Mouse (Mus musculus) cerebellum, adult 2 months (tissue): ENCODE measurements around the gene Ifna11. TPM values are rescaled to one million over a fixed set of nuclear protein-coding genes. Genes with fewer than 3 reads are reported as not detected.
A peak's percentile ranks its signal among the peaks of the same experiment; 100 is the strongest.

Experiments
- DNase-seq, 2 experiments: peaks; one replicate each; pipeline ENCODE4 v3.0.0; 2021
- H3K27ac ChIP-seq: fragments of 200-500 bp; 2 replicates; pipeline ENCODE4 v1.5.1; 2012; ENCODE audit warnings: low read length, control low read depth, inconsistent platforms; ENCODE audit not compliant: insufficient read depth
- H3K27me3 ChIP-seq: fragments of 200-500 bp; 2 replicates; pipeline ENCODE4 v1.6.1; 2012; ENCODE audit warnings: inconsistent platforms, mild to moderate bottlenecking, low read length, moderate library complexity; ENCODE audit not compliant: control insufficient read depth, insufficient read depth
- H3K4me1 ChIP-seq: fragments of 200-500 bp; 2 replicates; pipeline ENCODE4 v1.6.1; 2011; ENCODE audit warnings: low read length; ENCODE audit not compliant: control insufficient read depth, insufficient read depth
- H3K4me3 ChIP-seq: fragments of 200-500 bp; replicated peaks from 2 replicates; pipeline ENCODE3; 2011; ENCODE audit warnings: mild to moderate bottlenecking, low read depth, low read length, control low read depth; ENCODE audit not compliant: insufficient read depth
- CTCF ChIP-seq: fragments of 200-500 bp; IDR thresholded peaks from 2 replicates; pipeline ENCODE4 v1.5.1; 2011; ENCODE audit warnings: low read depth, mild to moderate bottlenecking, control low read depth, low read length, moderate library complexity, borderline replicate concordance; ENCODE audit not compliant: insufficient read depth
- POLR2A ChIP-seq: fragments of 200-500 bp; IDR thresholded peaks from 2 replicates; pipeline ENCODE4 v1.6.1; 2011; ENCODE audit warnings: low read length, control low read depth, borderline replicate concordance; ENCODE audit not compliant: insufficient read depth
- WGBS: fragments of 180-500 bp; shearing (Covaris S2); methylation state at CpG from one replicate; pipeline ENCODE4 v1.1.7; 2018; 5-methylcytosine and 5-hydroxymethylcytosine counted together
- polyA plus RNA-seq: library from polyadenylated mRNA; depleted of rRNA; stranded (reverse); fragments of >200 nt; gene quantifications from 2 replicates; pipeline ENCODE4 v1.2.3, GENCODE M21; 2012; rRNA removed

Gene Ifna11
- polyA plus RNA-seq, 1 experiment = not detected

DNA sequence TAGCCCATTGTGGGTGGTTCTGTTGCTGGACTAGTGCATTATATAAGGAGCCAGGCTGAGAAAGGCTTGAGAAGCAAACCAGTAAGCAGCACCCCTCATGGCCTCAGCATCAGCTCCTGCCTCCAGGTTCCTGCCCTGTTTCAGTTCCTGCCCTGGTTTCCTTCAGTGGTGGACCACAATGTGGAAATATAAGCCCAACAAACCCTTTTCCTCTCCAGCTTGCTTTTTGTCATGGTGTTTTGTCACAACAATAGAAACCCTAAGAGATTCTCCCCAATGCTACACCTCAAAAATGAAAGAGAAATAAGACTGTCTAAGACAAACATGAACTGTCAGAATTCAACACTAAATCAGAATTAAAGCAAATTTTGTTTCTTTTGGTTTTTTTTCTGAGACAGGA is 39.5 kb downstream of the Ifna11 start:
- Histone ChIP-seq H3K4me1 (no peaks in the 10 kb centered on the region), H3K4me3 (no peak overlapping the region), H3K27ac (no peak overlapping the region), H3K27me3 (no peaks in the 10 kb centered on the region; the same call in 1 of the 2 replicates)
- no peak for DNase-seq
- TF ChIP-seq POLR2A = no peak
- TF ChIP-seq CTCF = no peak

- Histone ChIP-seq H3K4me3 (no peak overlapping the region), H3K27me3 (no peaks in the 10 kb centered on the region; the same call in 1 of the 2 replicates), H3K4me1 (no peaks in the 10 kb centered on the region), H3K27ac (no peak overlapping the region)
- no peak for TF ChIP-seq POLR2A
- no peak for TF ChIP-seq CTCF
- WGBS = 13% methylated on average over 7 of the region's 7 CpGs
- no peak for DNase-seq
Observed at GRCm38 (mm10) chr4:88863309-88863708, 43.5 kb downstream of the Ifna11 start.

DNA sequence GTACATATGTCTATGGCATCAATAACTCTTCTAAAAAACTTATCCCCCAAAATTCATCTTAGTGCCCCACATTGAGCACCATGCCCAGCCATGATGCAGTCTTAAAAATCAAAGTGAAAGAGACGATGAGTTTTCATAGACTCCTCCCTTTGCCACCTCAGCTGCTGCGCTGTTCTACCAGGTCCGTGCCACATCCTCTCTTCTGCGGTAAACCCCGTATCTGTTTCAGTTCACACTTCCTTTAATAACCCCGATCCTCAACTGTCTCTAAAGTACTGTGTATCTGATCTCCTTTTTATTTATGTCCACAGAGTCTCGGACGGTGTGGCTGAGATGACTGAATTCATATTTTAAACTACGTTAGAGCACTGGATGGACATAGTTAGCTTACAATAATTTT is 44.8 kb downstream of the Ifna11 start:
- TF ChIP-seq POLR2A (no peak), CTCF (no peak)
- Histone ChIP-seq H3K27ac (no peak overlapping the region), H3K4me3 (no peak overlapping the region), H3K27me3 (no peaks in the 10 kb centered on the region; the same call in 1 of the 2 replicates), H3K4me1 (no peaks in the 10 kb centered on the region)
- no peak for DNase-seq
- 82% methylated on average over 9 of the region's 9 CpGs for WGBS

DNA sequence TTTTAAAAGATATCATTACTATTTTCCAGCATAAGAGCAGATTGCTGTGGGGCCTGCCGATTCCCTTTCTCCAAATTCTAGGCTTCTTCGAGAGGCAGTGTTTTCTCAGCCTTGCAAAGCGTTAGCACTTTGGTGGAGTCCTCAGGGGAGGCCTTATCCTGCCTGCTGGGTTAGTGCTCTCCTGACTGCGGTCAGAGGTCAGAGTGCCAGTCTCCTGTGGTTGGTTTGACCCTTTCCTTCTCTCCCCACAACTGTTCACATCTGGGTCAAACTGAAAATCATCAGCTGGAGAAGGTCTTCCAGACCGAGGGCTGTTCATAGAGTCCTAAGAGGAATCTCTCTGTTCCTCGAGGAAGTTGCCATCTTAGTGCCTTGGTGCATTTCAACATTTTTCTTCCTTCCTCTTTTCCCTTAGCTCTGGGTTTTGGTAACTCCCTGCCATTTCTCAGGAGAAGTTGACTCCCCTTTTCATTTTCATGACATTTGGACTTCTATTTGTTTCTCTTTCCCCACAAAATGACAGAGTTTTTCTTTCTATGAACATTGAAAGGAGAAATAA is 45.3 kb downstream of the Ifna11 start:
- 70% methylated on average over 6 of the region's 6 CpGs for WGBS
- no peak for DNase-seq
- H3K27me3 ChIP-seq = no peaks in the 10 kb centered on the region; the same call in 1 of the 2 replicates
- no peaks in the 10 kb centered on the region for H3K4me1 ChIP-seq
- H3K27ac ChIP-seq = no peak overlapping the region
- no peak overlapping the region for H3K4me3 ChIP-seq
- no peak for TF ChIP-seq CTCF
- TF ChIP-seq POLR2A = no peak

DNA sequence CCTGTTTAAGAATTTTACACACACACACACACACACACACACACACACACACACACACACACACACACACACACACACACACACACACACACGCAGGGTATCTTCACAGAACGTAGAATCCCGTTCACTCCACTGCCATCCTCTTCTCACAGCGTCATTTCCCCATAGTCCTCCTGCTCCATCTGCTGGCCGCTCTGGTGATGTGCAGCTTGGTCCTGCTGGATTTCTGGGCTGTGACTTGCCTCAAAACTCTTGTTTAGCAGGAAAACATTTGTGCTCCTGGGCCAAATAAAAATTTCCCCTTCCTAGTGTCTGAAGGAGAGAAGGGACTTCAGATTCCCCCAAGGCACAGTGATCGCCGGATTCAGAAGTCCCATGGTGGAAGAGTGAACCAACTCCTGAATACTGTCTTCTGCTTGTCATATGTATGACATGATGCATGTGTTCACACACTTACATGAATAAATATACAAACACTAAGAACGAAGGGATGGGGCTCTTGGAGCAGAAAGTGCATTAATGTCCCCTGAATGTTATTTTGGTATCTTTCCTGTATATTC is 47.7 kb downstream of the Ifna11 start:
- Histone ChIP-seq H3K27ac (no peak overlapping the region), H3K4me1 (no peaks in the 10 kb centered on the region), H3K4me3 (peak overlapping the region; percentile 69), H3K27me3 (no peaks in the 10 kb centered on the region; the same call in 1 of the 2 replicates)
- DNase-seq = peak; percentile 59 to 72
- 1% methylated on average over 8 of the region's 8 CpGs for WGBS
- no peak for TF ChIP-seq POLR2A
- peak; percentile 89 for TF ChIP-seq CTCF

DNA sequence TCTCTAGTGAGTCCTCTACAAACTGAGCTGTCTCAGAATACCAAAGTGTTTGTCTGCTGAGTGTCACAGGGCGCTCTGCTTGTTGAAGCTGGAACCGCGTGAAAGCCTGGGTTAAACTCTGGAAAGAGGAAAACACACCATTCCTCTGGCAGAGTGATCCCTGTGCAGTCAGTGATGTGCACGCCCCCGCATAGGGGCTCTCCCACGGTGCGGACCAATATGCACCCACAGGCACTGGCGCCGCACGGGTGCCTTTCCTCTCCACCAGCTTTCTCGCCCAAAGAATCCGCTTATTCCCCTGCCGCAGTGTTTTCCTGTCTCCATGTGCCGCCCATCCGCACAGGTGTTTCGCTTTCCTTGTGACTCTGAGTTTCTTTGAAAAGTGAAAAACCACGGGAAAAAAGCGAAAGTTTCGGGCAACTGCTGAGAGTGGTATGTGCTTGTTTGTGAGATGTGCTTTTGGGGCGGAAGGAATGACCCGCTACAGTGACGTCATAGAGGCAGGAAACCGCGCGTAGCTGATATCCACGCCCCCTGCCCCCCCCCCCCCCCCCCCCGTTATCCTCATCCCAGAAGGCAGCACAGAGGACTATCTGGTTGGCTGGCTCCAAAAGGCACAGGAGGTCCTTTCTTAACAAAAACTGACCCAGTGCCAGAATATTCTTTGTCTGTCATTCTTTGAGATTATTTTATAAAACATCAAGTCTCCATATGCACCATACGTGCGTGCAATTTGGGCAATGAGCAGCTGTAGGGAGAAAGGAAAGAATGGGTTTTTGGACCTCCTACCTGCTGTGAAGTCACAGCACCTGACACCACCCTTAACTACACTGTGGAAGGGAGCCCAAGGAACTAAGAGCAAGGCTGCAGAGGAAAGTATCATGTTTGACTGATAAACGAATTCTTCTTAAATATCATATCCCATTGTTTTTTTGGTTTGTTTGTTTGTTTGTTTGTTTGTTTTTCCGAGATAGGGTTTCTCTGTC is 48.5 kb downstream of the Ifna11 start:
- TF ChIP-seq CTCF (no peak), POLR2A (no peak)
- Histone ChIP-seq H3K27me3 (no peaks in the 10 kb centered on the region; the same call in 1 of the 2 replicates), H3K4me1 (no peaks in the 10 kb centered on the region), H3K27ac (no peak overlapping the region), H3K4me3 (peak overlapping the region; percentile 69)
- WGBS = 7% methylated on average over 31 of the region's 31 CpGs
- peak; percentile 4 to 19 for DNase-seq

Other genes with a start within 250 kb of the Ifna11 start
- not detected in 2 replicates for gene Ifna14, start 248.2 kb upstream of the Ifna11 start, polyA plus RNA-seq
- gene Ifna9, start 227.6 kb upstream of the Ifna11 start, polyA plus RNA-seq = not detected in 2 replicates
- gene Ifna12, start 216.6 kb upstream of the Ifna11 start, polyA plus RNA-seq = not detected in 2 replicates
- not detected in 2 replicates for gene C87499, start 185.5 kb upstream of the Ifna11 start, polyA plus RNA-seq
- not detected in 2 replicates for gene Ifna13, start 175.5 kb upstream of the Ifna11 start, polyA plus RNA-seq
- not detected in 2 replicates for gene Ifna16, start 143.0 kb upstream of the Ifna11 start, polyA plus RNA-seq
- not detected in 2 replicates for gene Ifna2, start 136.0 kb upstream of the Ifna11 start, polyA plus RNA-seq
- not detected in 2 replicates for gene Ifnab, start 128.6 kb upstream of the Ifna11 start, polyA plus RNA-seq
- 0.59 and 1.2 TPM in 2 replicates for gene Gm26566, start 98.2 kb upstream of the Ifna11 start, polyA plus RNA-seq
- 43.6 and 44.7 TPM in 2 replicates for gene Klhl9, start 97.5 kb upstream of the Ifna11 start, polyA plus RNA-seq
- gene Gm13271, start 65.1 kb upstream of the Ifna11 start, polyA plus RNA-seq = not detected in 2 replicates
- gene Gm13283, start 59.8 kb upstream of the Ifna11 start, polyA plus RNA-seq = not detected in 2 replicates
- gene Gm13290, start 46.1 kb upstream of the Ifna11 start, polyA plus RNA-seq = not detected in 2 replicates
- gene Gm13289, start 43.0 kb upstream of the Ifna11 start, polyA plus RNA-seq = not detected in 2 replicates
- gene Gm13272, start 40.1 kb upstream of the Ifna11 start, polyA plus RNA-seq = not detected in 2 replicates
- gene Ifnz, start 37.8 kb upstream of the Ifna11 start, polyA plus RNA-seq = not detected in 2 replicates
- not detected in 2 replicates for gene Gm13276, start 34.2 kb upstream of the Ifna11 start, polyA plus RNA-seq
- gene Gm13277, start 31.3 kb upstream of the Ifna11 start, polyA plus RNA-seq = not detected in 2 replicates
- not detected in 2 replicates for gene Gm13278, start 28.4 kb upstream of the Ifna11 start, polyA plus RNA-seq
- gene Gm13275, start 25.5 kb upstream of the Ifna11 start, polyA plus RNA-seq = not detected in 2 replicates
- gene Gm13279, start 22.6 kb upstream of the Ifna11 start, polyA plus RNA-seq = not detected in 2 replicates
- gene Gm13285, start 20.3 kb upstream of the Ifna11 start, polyA plus RNA-seq = not detected in 2 replicates
- gene Gm13287, start 16.7 kb upstream of the Ifna11 start, polyA plus RNA-seq = not detected in 2 replicates
- not detected in 2 replicates for gene Gm13288, start 14.4 kb upstream of the Ifna11 start, polyA plus RNA-seq
- gene Ifna7, start 3.7 kb upstream of the Ifna11 start, polyA plus RNA-seq = not detected in 2 replicates
- gene Ifna6, start 7.5 kb downstream of the Ifna11 start, polyA plus RNA-seq = not detected in 2 replicates
- not detected in 2 replicates for gene Ifna5, start 15.6 kb downstream of the Ifna11 start, polyA plus RNA-seq
- gene Ifna4, start 21.9 kb downstream of the Ifna11 start, polyA plus RNA-seq = not detected in 2 replicates
- gene Ifna1, start 30.1 kb downstream of the Ifna11 start, polyA plus RNA-seq = not detected in 2 replicates
- gene Ifne, start 60.2 kb downstream of the Ifna11 start, polyA plus RNA-seq = not detected in 2 replicates